Mouse (Mus musculus) brain, embryonic 14.5 days (tissue): ENCODE measurements around the gene Pola1. TPM values are rescaled to one million over a fixed set of nuclear protein-coding genes. Genes with fewer than 3 reads are reported as not detected.

Experiments used
- DNase-seq: peaks from one replicate; pipeline ENCODE4 v3.0.0-alpha.2; 2011; ENCODE audit warnings: low read depth
- CTCF ChIP-seq: fragments of 200-500 bp; IDR thresholded peaks from 2 replicates; pipeline ENCODE4 v1.5.1; 2012; ENCODE audit warnings: inconsistent platforms, mild to moderate bottlenecking, moderate library complexity, borderline replicate concordance; ENCODE audit not compliant: insufficient read depth, insufficient read length; ENCODE audit errors: extremely low read depth
- POLR2A ChIP-seq: fragments of 200-500 bp; IDR thresholded peaks from 2 replicates; pipeline ENCODE4 v1.6.1; 2012; ENCODE audit warnings: mild to moderate bottlenecking, inconsistent platforms, borderline replicate concordance; ENCODE audit not compliant: poor library complexity, insufficient read depth, insufficient read length, severe bottlenecking; ENCODE audit errors: extremely low read depth
- polyA plus RNA-seq: library from polyadenylated mRNA; depleted of rRNA; stranded (reverse); fragments of >200 nt; gene quantifications from 2 replicates; pipeline ENCODE4 v1.2.3, GENCODE M21; 2012; rRNA removed

Gene Pola1
- polyA plus RNA-seq, 1 experiment, result 4.9 TPM

DNA sequence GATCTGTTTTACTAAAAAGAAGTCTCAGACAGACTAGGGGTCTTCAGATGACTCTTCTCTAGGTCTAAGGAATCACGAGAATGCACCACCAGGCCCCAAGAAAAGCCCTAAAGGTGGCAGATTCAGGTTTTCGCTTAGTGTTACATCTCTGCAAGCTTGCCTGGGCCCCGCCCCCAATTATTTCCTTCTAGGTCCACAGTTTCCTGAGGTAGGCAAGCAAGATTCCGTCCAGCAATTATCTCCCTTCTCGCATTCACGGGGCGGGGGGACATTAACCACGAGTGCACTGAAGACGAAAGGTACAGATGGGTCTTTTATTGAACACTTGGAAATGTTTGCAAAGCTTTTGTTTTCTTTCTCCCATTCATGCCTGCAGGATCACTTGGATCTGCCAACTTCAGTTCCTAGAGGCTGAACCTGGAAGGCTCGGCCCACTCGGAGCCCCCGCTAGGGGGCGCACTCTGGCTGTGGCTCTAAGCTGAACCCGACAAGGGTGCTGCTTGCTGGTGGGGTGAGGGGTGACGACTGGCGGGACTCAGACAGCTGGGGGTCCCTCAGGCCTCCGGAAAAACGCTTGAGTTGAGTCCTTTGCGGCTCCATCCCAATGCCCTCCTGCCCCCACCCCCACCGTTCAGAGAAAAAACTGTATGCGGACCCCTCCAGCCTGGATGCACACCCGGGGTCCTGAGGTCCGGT is 350.8 kb downstream of the Pola1 start:
- TF ChIP-seq POLR2A, result no peak
- TF ChIP-seq CTCF, result peak; percentile 66
- DNase-seq, result peak; percentile 91

GRCm38 (mm10) chrX:93279940-93280339 is 352.0 kb downstream of the Pola1 start:
- DNase-seq, result peak; percentile 80
- TF ChIP-seq POLR2A (no peak), CTCF (no peak)

GRCm38 (mm10) chrX:93275689-93276088 is 356.3 kb downstream of the Pola1 start:
- peak; percentile 67 for DNase-seq
- no peak for TF ChIP-seq POLR2A
- TF ChIP-seq CTCF, result no peak

Other genes starting within 250 kb of the Pola1 start
- gene Pcyt1b, start 22.7 kb upstream of the Pola1 start, polyA plus RNA-seq, result 20.4 and 29.1 TPM in 2 replicates
- 15.3 and 16.6 TPM in 2 replicates for gene Pdk3, start 200.0 kb upstream of the Pola1 start, polyA plus RNA-seq